Mouse (Mus musculus): ENCODE measurements at regions not wholly inside any gene's neighbourhood (a gene's known extent, or its start where the extent isn't known, plus 50 kb on each side); places are given as distances from the start of the nearest gene placed in this dataset.

GRCm38 (mm10) chr8:89156909-89157308 is 112.9 kb upstream of the Sall1 start:
- no peak for TF ChIP-seq CTCF (IDR thresholded peaks at IDR 0.05; ENCODE audit: insufficient read depth, low read length)
- TF ChIP-seq POLR2A (IDR thresholded peaks at IDR 0.05; ENCODE audit: borderline replicate concordance, extremely low read depth, low read depth, low read length), result no peak

Data from lung, adult 2 months (tissue).